Mouse (Mus musculus): ENCODE data around the gene Mex3d. TPM values are rescaled to one million over a fixed set of nuclear protein-coding genes. Genes with fewer than 3 reads are reported as not detected.

Mex3d gene
- polyA plus RNA-seq, 1 experiment: 115 TPM

GRCm38 (mm10) chr10:80368392-80368791 lies 19.1 kb downstream of the Mex3d start:
- TF ChIP-seq POLR2A (IDR thresholded peaks at IDR 0.05; ENCODE audit: borderline replicate concordance, extremely low read depth, insufficient read depth, insufficient read length, poor library complexity, severe bottlenecking): no peak
- TF ChIP-seq CTCF (IDR thresholded peaks at IDR 0.05; ENCODE audit: borderline replicate concordance, extremely low read depth, insufficient read depth, insufficient read length): no peak
- no peak for DNase-seq (ENCODE audit: low read depth)

GRCm38 (mm10) chr10:80367954-80368353 lies 19.5 kb downstream of the Mex3d start:
- no peak for TF ChIP-seq CTCF (IDR thresholded peaks at IDR 0.05; ENCODE audit: borderline replicate concordance, extremely low read depth, insufficient read depth, insufficient read length)
- no peak for TF ChIP-seq POLR2A (IDR thresholded peaks at IDR 0.05; ENCODE audit: borderline replicate concordance, extremely low read depth, insufficient read depth, insufficient read length, poor library complexity, severe bottlenecking)
- no peak for DNase-seq (ENCODE audit: low read depth)

DNA sequence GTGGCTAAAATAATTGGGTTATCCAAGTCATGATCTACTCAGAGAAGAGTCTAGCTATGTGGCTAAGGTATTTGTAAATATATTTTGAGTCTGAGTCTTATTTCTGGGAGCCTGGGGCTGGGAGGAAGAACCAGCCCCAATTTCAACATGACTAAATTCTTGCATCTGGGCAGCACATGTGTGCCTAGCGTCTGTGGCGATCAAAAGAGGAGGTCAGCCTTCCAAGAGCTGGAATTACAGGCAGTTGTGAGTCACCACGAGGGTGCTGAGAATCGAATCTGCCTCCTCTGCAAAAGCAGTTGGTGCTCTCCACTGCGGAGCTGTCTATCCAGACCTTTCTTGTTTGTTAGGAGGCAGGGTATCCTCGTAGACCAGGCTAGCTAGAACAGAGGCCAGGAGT lies 21.7 kb downstream of the Mex3d start:
- TF ChIP-seq POLR2A (IDR thresholded peaks at IDR 0.05; ENCODE audit: borderline replicate concordance, extremely low read depth, insufficient read depth, insufficient read length, poor library complexity, severe bottlenecking) (no peak), CTCF (IDR thresholded peaks at IDR 0.05; ENCODE audit: borderline replicate concordance, extremely low read depth, insufficient read depth, insufficient read length) (no peak)
- DNase-seq (ENCODE audit: low read depth): no peak

DNA sequence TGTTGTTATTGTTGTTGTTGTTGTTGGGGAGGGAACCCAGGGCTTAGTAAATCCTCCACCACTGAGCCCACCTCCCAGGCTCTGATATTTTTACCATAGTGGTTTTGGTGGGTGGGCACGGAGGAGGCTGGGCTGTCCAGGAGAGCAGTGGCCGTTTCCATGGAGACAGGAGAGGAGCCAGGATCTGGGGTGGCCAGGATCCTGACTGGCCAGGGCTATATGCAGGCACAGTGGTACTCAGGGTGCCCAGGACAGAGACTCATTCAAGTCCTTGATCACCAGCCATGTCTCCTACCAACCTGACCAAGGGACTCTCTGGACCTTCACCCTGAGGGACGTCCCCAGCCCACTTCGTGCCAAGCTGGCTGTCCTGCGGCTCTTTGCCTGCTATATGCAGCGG lies 23.7 kb downstream of the Mex3d start:
- no peak for DNase-seq (ENCODE audit: low read depth)
- no peak for TF ChIP-seq CTCF (IDR thresholded peaks at IDR 0.05; ENCODE audit: borderline replicate concordance, extremely low read depth, insufficient read depth, insufficient read length)
- no peak for TF ChIP-seq POLR2A (IDR thresholded peaks at IDR 0.05; ENCODE audit: borderline replicate concordance, extremely low read depth, insufficient read depth, insufficient read length, poor library complexity, severe bottlenecking)

DNA sequence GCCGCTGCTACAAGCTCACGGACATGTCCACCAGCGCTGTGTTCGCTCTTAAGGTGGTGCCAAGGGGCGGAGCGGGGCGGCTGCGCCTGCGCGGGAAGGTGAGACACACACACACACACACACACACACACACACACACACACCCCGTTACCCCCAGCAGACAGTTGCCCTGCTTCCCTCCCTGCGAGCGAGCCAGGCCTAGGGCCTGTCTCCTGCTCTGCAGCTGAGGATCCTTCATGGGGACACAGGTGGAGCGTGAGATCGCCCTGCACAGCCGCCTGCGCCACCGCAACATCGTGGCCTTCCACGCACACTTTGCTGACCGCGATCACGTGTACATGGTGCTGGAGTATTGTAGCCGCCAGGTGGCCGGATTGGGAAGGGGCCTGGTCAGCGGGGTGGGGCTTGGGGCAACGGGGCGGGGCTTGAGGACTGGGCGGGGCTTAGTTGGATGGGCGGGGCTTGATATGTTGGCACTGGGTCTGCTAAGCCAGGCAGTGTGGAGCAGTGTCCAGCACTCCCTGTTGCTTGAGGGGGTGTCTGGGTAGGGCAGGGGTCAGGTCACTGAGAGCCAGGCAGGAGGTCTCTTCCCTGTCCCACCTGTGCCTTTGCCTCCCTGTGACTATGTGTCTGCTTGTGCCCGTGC lies 29.3 kb downstream of the Mex3d start:
- DNase-seq (ENCODE audit: low read depth): peak; percentile 52
- no peak for TF ChIP-seq CTCF (IDR thresholded peaks at IDR 0.05; ENCODE audit: borderline replicate concordance, extremely low read depth, insufficient read depth, insufficient read length)
- no peak for TF ChIP-seq POLR2A (IDR thresholded peaks at IDR 0.05; ENCODE audit: borderline replicate concordance, extremely low read depth, insufficient read depth, insufficient read length, poor library complexity, severe bottlenecking)

- TF ChIP-seq CTCF (IDR thresholded peaks at IDR 0.05; ENCODE audit: borderline replicate concordance, extremely low read depth, insufficient read depth, insufficient read length): no peak
- no peak for TF ChIP-seq POLR2A (IDR thresholded peaks at IDR 0.05; ENCODE audit: borderline replicate concordance, extremely low read depth, insufficient read depth, insufficient read length, poor library complexity, severe bottlenecking)
These were observed 30.1 kb downstream of the Mex3d start for GRCm38 (mm10) chr10:80357336-80357735.

GRCm38 (mm10) chr10:80356737-80357136 lies 30.7 kb downstream of the Mex3d start:
- DNase-seq (ENCODE audit: low read depth): no peak
- no peak for TF ChIP-seq POLR2A (IDR thresholded peaks at IDR 0.05; ENCODE audit: borderline replicate concordance, extremely low read depth, insufficient read depth, insufficient read length, poor library complexity, severe bottlenecking)
- no peak for TF ChIP-seq CTCF (IDR thresholded peaks at IDR 0.05; ENCODE audit: borderline replicate concordance, extremely low read depth, insufficient read depth, insufficient read length)

More at GRCm38 (mm10) chr10:80357336-80357735, 30.1 kb downstream of the Mex3d start:
- no peak for DNase-seq (ENCODE audit: low read depth)

DNA sequence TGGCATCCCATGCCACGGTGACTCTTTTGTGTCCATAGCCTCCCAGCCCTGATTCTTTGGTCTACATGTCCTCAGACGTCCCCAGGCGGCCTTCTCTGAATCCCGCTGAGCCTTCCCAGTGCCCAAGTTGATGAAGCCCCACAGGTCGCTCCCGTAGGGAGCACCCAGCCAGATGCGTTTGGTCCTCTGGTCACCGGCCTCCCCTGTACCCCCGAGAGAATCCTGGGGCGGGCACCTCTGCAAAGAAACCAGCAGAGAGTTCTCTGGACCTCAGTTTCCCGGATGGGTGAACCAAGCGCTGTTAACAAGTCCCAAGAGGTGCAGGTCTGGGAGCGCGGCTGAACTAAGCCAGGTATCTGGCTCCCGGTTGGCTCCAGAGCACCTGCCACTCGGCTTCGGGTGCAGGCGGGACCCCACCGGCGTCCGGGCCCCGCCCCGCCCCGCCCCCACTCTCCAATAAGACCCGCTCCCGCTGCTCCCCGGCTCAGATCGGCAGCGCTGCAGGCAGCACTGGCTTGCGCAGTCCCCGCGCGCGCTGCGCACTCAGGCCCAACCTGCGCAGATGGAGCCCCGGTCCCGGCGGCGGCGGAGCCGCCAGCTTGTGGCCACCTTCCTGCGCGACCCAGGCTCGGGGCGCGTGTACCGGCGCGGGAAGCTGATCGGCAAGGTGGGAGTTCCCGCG lies 31.3 kb downstream of the Mex3d start, which contains the start of gene Plk5:
TSS of gene Plk5 (plus strand) at position 459 of the 682 bp plus-strand sequence.
- DNase-seq (ENCODE audit: low read depth): no peak

GRCm38 (mm10) chr10:80355431-80355830 lies 32.0 kb downstream of the Mex3d start:
- no peak for DNase-seq (ENCODE audit: low read depth)
- TF ChIP-seq CTCF (IDR thresholded peaks at IDR 0.05; ENCODE audit: borderline replicate concordance, extremely low read depth, insufficient read depth, insufficient read length) (no peak), POLR2A (IDR thresholded peaks at IDR 0.05; ENCODE audit: borderline replicate concordance, extremely low read depth, insufficient read depth, insufficient read length, poor library complexity, severe bottlenecking) (no peak)

More for the DNA sequence above, 31.3 kb downstream of the Mex3d start, which contains the start of gene Plk5:
- TF ChIP-seq CTCF (IDR thresholded peaks at IDR 0.05; ENCODE audit: borderline replicate concordance, extremely low read depth, insufficient read depth, insufficient read length): no peak
- no peak for TF ChIP-seq POLR2A (IDR thresholded peaks at IDR 0.05; ENCODE audit: borderline replicate concordance, extremely low read depth, insufficient read depth, insufficient read length, poor library complexity, severe bottlenecking)

DNA sequence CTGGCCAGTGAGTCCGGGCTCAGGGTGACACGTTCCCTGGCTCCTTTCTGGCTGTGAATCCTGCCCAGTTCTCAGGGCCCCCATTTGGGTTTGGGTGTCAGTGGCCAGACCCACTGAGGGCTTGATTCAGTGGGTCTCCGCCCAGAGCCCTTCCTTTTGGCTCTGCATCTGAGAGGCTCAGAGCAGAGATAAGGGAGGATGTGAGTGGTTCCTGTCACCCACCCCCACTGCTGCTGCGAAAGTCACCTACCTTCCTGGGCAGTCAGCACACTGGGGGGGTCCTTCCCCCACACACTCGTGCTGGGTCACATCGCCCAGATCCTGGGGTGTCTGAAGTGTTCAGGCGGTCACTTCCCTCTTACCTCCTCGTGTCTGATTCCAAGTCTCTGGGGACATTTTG lies 34.7 kb downstream of the Mex3d start:
- no peak for TF ChIP-seq CTCF (IDR thresholded peaks at IDR 0.05; ENCODE audit: borderline replicate concordance, extremely low read depth, insufficient read depth, insufficient read length)
- no peak for TF ChIP-seq POLR2A (IDR thresholded peaks at IDR 0.05; ENCODE audit: borderline replicate concordance, extremely low read depth, insufficient read depth, insufficient read length, poor library complexity, severe bottlenecking)
- no peak for DNase-seq (ENCODE audit: low read depth)

- no peak for DNase-seq (ENCODE audit: low read depth)
- no peak for TF ChIP-seq CTCF (IDR thresholded peaks at IDR 0.05; ENCODE audit: borderline replicate concordance, extremely low read depth, insufficient read depth, insufficient read length)
- no peak for TF ChIP-seq POLR2A (IDR thresholded peaks at IDR 0.05; ENCODE audit: borderline replicate concordance, extremely low read depth, insufficient read depth, insufficient read length, poor library complexity, severe bottlenecking)
These were observed 35.6 kb downstream of the Mex3d start for GRCm38 (mm10) chr10:80351896-80352295.

- DNase-seq (ENCODE audit: low read depth): peak; percentile 76
- TF ChIP-seq CTCF (IDR thresholded peaks at IDR 0.05; ENCODE audit: borderline replicate concordance, extremely low read depth, insufficient read depth, insufficient read length): peak; percentile 97
- TF ChIP-seq POLR2A (IDR thresholded peaks at IDR 0.05; ENCODE audit: borderline replicate concordance, extremely low read depth, insufficient read depth, insufficient read length, poor library complexity, severe bottlenecking): no peak
These were observed 37.2 kb downstream of the Mex3d start for GRCm38 (mm10) chr10:80350292-80350691.
